Mouse (Mus musculus) heart, adult 2 months (tissue): ENCODE results near the gene Myof.

ENCODE experiments used
- CTCF ChIP-seq: fragments of 200-600 bp; IDR thresholded peaks from 2 replicates; pipeline ENCODE4 v1.8.1; 2022; ENCODE audit warnings: antibody characterized with exemption, mild to moderate bottlenecking, moderate library complexity
- EP300 ChIP-seq: fragments of 200-500 bp; IDR thresholded peaks from 2 replicates; pipeline ENCODE4 v1.6.1; 2011; ENCODE audit warnings: low read depth, low read length, control low read depth; ENCODE audit not compliant: insufficient read depth
- POLR2A ChIP-seq: fragments of 200-500 bp; IDR thresholded peaks from 2 replicates; pipeline ENCODE4 v1.6.1; 2011; ENCODE audit warnings: mild to moderate bottlenecking, low read depth, low read length, control low read depth; ENCODE audit not compliant: insufficient read depth

- TF ChIP-seq CTCF: no peak
- TF ChIP-seq POLR2A: no peak
- TF ChIP-seq EP300: no peak
Observed at GRCm38 (mm10) chr19:37992184-37992554, 51.2 kb downstream of the Myof start.
